8 mouse cellular contexts compared by ENCODE assay signal in genomic region chr5:121398146-121398964, GRCm38 (mm10). TPM values are rescaled to one million over a fixed set of nuclear protein-coding genes. Genes with fewer than 3 reads are reported as not detected.
DNase-seq lines count a peak whose midpoint lies in the region; ATAC-seq and TF ChIP-seq lines count a peak whose summit lies in the region.

No protein-coding gene starts in this region.

- peak overlapping the region; percentile 83 for H3K9ac ChIP-seq in heart, adult 2 months (ENCODE audit: low read depth, low read length)
- H3K9ac ChIP-seq in midbrain, embryonic 15.5 days: peak overlapping the region; percentile 70

- intact Hi-C loops in heart, adult 2 months (cut with DNase I): loop anchor here (5.0 kb wide), 2 partner anchors 149 to 314 kb away; partner anchors contain the start of genes Adam1a, Atxn2, Gm42878 and Mapkapk5
- intact Hi-C loops in heart, postnatal 25 days (cut with DNase I): loop anchor here (5.0 kb wide), 1 partner anchor 181 kb away; no protein-coding TSS in a partner anchor

- TF ChIP-seq POLR2A in heart, adult 2 months (IDR thresholded peaks at IDR 0.05; ENCODE audit: insufficient read depth, low read depth, low read length): no peak

- no peak for TF ChIP-seq EP300 in heart, adult 2 months (IDR thresholded peaks at IDR 0.05; ENCODE audit: insufficient read depth, low read depth, low read length)

- ATAC-seq in inflammation-experienced regulatory T-cells, adult 6 months: peak; percentile 29
- peak; percentile 77 for ATAC-seq in midbrain, embryonic 15.5 days (replicated peaks)

- peak overlapping the region; percentile 81 for H3K4me2 ChIP-seq in midbrain, embryonic 15.5 days

- H3K9me3 ChIP-seq in embryonic facial prominence, embryonic 10.5 days: no peaks in the 10 kb centered on the region
- no peaks in the 10 kb centered on the region for H3K9me3 ChIP-seq in midbrain, embryonic 15.5 days

- H3K27ac ChIP-seq in heart, adult 2 months: peak overlapping the region; percentile 90
- H3K27ac ChIP-seq in embryonic facial prominence, embryonic 10.5 days (replicated peaks): peak overlapping the region; percentile 89
- peak overlapping the region; percentile 80 for H3K27ac ChIP-seq in midbrain, embryonic 15.5 days

- peaks cover 9% of the 10 kb centered on the region for H3K79me2 ChIP-seq in heart, adult 2 months (replicated peaks; ENCODE audit: control insufficient read depth, insufficient read depth, low read length)
- peaks cover 57% of the 10 kb centered on the region for H3K79me2 ChIP-seq in C2C12 (ENCODE audit: control insufficient read depth, insufficient read depth)

- H3K4me1 ChIP-seq in heart, adult 2 months (ENCODE audit: control insufficient read depth, insufficient read depth, low read length): peaks cover 9% of the 10 kb centered on the region
- H3K4me1 ChIP-seq in embryonic facial prominence, embryonic 10.5 days: peaks cover 24% of the 10 kb centered on the region
- peaks cover 24% of the 10 kb centered on the region for H3K4me1 ChIP-seq in midbrain, embryonic 15.5 days

- no peaks in the 10 kb centered on the region for H3K27me3 ChIP-seq in heart, adult 2 months (ENCODE audit: control insufficient read depth, insufficient read depth, low read length)
- no peaks in the 10 kb centered on the region for H3K27me3 ChIP-seq in C2C12 (ENCODE audit: control insufficient read depth, insufficient read depth, insufficient read length)
- no peaks in the 10 kb centered on the region for H3K27me3 ChIP-seq in embryonic facial prominence, embryonic 10.5 days (replicated peaks; ENCODE audit: low read depth, poor library complexity, severe bottlenecking)
- no peaks in the 10 kb centered on the region for H3K27me3 ChIP-seq in midbrain, embryonic 15.5 days (replicated peaks)

- TF ChIP-seq CTCF in heart, adult 2 months (IDR thresholded peaks at IDR 0.05): no peak
- TF ChIP-seq CTCF in C2C12 (IDR thresholded peaks at IDR 0.05; ENCODE audit: control insufficient read depth, insufficient read depth, insufficient read length): no peak

- H3ac ChIP-seq in C2C12 (ENCODE audit: control insufficient read depth, insufficient read length, low read depth): peak overlapping the region; percentile 81

- 2% methylated on average over 67 of the region's 67 CpGs for WGBS in heart, adult 2 months
- under 1% methylated on average over 67 of the region's 67 CpGs for WGBS in embryonic facial prominence, embryonic 10.5 days
- under 1% methylated on average over 66 of the region's 67 CpGs for WGBS in midbrain, embryonic 15.5 days

- DNase-seq in heart, adult 2 months: no peak
- DNase-seq in heart, postnatal 25 days (ENCODE audit: low spot score): no peak
- DNase-seq in embryonic facial prominence, embryonic 10.5 days (ENCODE audit: low spot score): peak; percentile 80
- DNase-seq in urinary bladder, postnatal 36 days (ENCODE audit: low spot score in 2 of 2): no peak
- no peak for DNase-seq in testis, postnatal 10 days (ENCODE audit: low spot score)

- H3K79me3 ChIP-seq in C2C12 (ENCODE audit: low read depth): peaks cover 53% of the 10 kb centered on the region

- peak overlapping the region; percentile 88 for H3K4me3 ChIP-seq in heart, adult 2 months
- peak overlapping the region; percentile 93 for H3K4me3 ChIP-seq in C2C12 (ENCODE audit: insufficient read depth, poor library complexity, severe bottlenecking)
- H3K4me3 ChIP-seq in embryonic facial prominence, embryonic 10.5 days: peak overlapping the region; percentile 79
- peak overlapping the region; percentile 73 for H3K4me3 ChIP-seq in midbrain, embryonic 15.5 days

- no peaks in the 10 kb centered on the region; the same call in 1 of the 2 replicates for H3K36me3 ChIP-seq in heart, adult 2 months (ENCODE audit: control insufficient read depth, insufficient read depth, low read length)
- peaks cover 22% of the 10 kb centered on the region for H3K36me3 ChIP-seq in C2C12 (ENCODE audit: control insufficient read depth, insufficient read depth)
- H3K36me3 ChIP-seq in embryonic facial prominence, embryonic 10.5 days (replicated peaks): peaks cover 40% of the 10 kb centered on the region
- H3K36me3 ChIP-seq in midbrain, embryonic 15.5 days (replicated peaks): no peaks in the 10 kb centered on the region; the same call in 1 of the 2 replicates

TF ChIP-seq in C2C12, 6 proteins besides CTCF, POLR2A, EP300 and RAD21:
- TF ChIP-seq FOSL1 (IDR thresholded peaks at IDR 0.05; ENCODE audit: insufficient read depth, low read length, poor library complexity, severe bottlenecking): no peak
- TF ChIP-seq MYOD1 (IDR thresholded peaks at IDR 0.05; ENCODE audit: control insufficient read depth, insufficient read length, low read depth): no peak
- no peak for TF ChIP-seq CEBPB (IDR thresholded peaks at IDR 0.05; ENCODE audit: low read depth)
- no peak for TF ChIP-seq USF1 (IDR thresholded peaks at IDR 0.05; ENCODE audit: low read depth)
- peak; percentile 33 for TF ChIP-seq MAX (IDR thresholded peaks at IDR 0.05)

RNA-seq across cellular contexts. Expression of gene Naa25, which starts 0.6 kb away (rescaled TPM):
- total RNA-seq in heart, adult 2 months (2021): 10 to 100 TPM; 21.3 to 22.5 TPM
- 7.1 and 11.1 TPM in 2 replicates for polyA plus RNA-seq in heart, adult 2 months (2012; rRNA removed)
- total RNA-seq in heart, postnatal 25 days (2021): 10 to 100 TPM; 19.9 TPM
- polyA plus RNA-seq in C2C12 (2012; fragmentation: generic; extraction: Trizol): 16.8 TPM
- 49.4 and 53.7 TPM in 2 replicates for polyA plus RNA-seq in embryonic facial prominence, embryonic 10.5 days (2016; fragmentation: Nextera tagmentation; extraction: Ambion mirVana)
- polyA plus RNA-seq in inflammation-experienced regulatory T-cells, adult 6 months (2017; shearing (Covaris generic)): 10 to 100 TPM; 26.1 to 40.4 (median 35.0) TPM
- polyA plus RNA-seq in midbrain, embryonic 15.5 days (2015; fragmentation: Nextera tagmentation; extraction: Ambion mirVana): 53.2 and 56.6 TPM in 2 replicates

RNA-seq across cellular contexts. Expression of gene Trafd1, which starts 12.9 kb away (rescaled TPM):
- 10 to 100 TPM; 47.1 to 57.9 TPM for total RNA-seq in heart, adult 2 months (2021)
- polyA plus RNA-seq in heart, adult 2 months (2012; rRNA removed): 78.0 and 89.5 TPM in 2 replicates
- total RNA-seq in heart, postnatal 25 days (2021): 10 to 100 TPM; 48.1 to 51.3 TPM
- 19.2 TPM for polyA plus RNA-seq in C2C12 (2012; fragmentation: generic; extraction: Trizol)
- polyA plus RNA-seq in embryonic facial prominence, embryonic 10.5 days (2016; fragmentation: Nextera tagmentation; extraction: Ambion mirVana): 74.1 and 74.8 TPM in 2 replicates
- polyA plus RNA-seq in inflammation-experienced regulatory T-cells, adult 6 months (2017; shearing (Covaris generic)): 10 to 100 TPM; 31.6 to 50.8 (median 39.1) TPM
- polyA plus RNA-seq in midbrain, embryonic 15.5 days (2015; fragmentation: Nextera tagmentation; extraction: Ambion mirVana): 144 and 150 TPM in 2 replicates

RNA-seq across cellular contexts. Expression of gene Tmem116, which starts 53.3 kb away (rescaled TPM):
- 10 to 100 TPM in 1 of 2 experiments, 1 to 10 TPM in 1; 10.0 to 12.6 TPM for total RNA-seq in heart, adult 2 months (2021)
- 16.2 and 27.9 TPM in 2 replicates for polyA plus RNA-seq in heart, adult 2 months (2012; rRNA removed)
- total RNA-seq in heart, postnatal 25 days (2021): 10 to 100 TPM in 1 of 2 experiments, 1 to 10 TPM in 1; 8.2 to 10.1 TPM
- 0.54 TPM for polyA plus RNA-seq in C2C12 (2012; fragmentation: generic; extraction: Trizol)
- 0.91 and 1.0 TPM in 2 replicates for polyA plus RNA-seq in embryonic facial prominence, embryonic 10.5 days (2016; fragmentation: Nextera tagmentation; extraction: Ambion mirVana)
- polyA plus RNA-seq in inflammation-experienced regulatory T-cells, adult 6 months (2017; shearing (Covaris generic)): 1 to 10 TPM in 2 of 3 experiments, under 1 TPM in 1; 0.24 to 3.1 (median 1.1) TPM
- 1.9 and 2.2 TPM in 2 replicates for polyA plus RNA-seq in midbrain, embryonic 15.5 days (2015; fragmentation: Nextera tagmentation; extraction: Ambion mirVana)

RNA-seq across cellular contexts. Expression of gene Erp29, which starts 54.0 kb away (rescaled TPM):
- 10 to 100 TPM; 67.6 to 73.3 TPM for total RNA-seq in heart, adult 2 months (2021)
- 29.4 and 43.4 TPM in 2 replicates for polyA plus RNA-seq in heart, adult 2 months (2012; rRNA removed)
- 10 to 100 TPM; 83.2 to 84.7 TPM for total RNA-seq in heart, postnatal 25 days (2021)
- polyA plus RNA-seq in C2C12 (2012; fragmentation: generic; extraction: Trizol): 109 TPM
- 114 and 122 TPM in 2 replicates for polyA plus RNA-seq in embryonic facial prominence, embryonic 10.5 days (2016; fragmentation: Nextera tagmentation; extraction: Ambion mirVana)
- polyA plus RNA-seq in inflammation-experienced regulatory T-cells, adult 6 months (2017; shearing (Covaris generic)): 10 to 100 TPM; 70.3 to 77.7 (median 74.5) TPM
- polyA plus RNA-seq in midbrain, embryonic 15.5 days (2015; fragmentation: Nextera tagmentation; extraction: Ambion mirVana): 167 and 195 TPM in 2 replicates
